Mouse (Mus musculus): ENCODE data around the gene Isyna1.

Gene Isyna1

GRCm38 (mm10) chr8:70593961-70594609, at the start of gene Isyna1:
TSS of gene Isyna1 (plus strand) at chr8:70594373.
- 3% methylated on average over 40 of the region's 40 CpGs for WGBS

- WGBS: 84% methylated on average over 4 of the region's 4 CpGs
Observed at GRCm38 (mm10) chr8:70546412-70546811, 47.8 kb upstream of the Isyna1 start.

- WGBS: 95% methylated on average over 6 of the region's 6 CpGs
Observed at GRCm38 (mm10) chr8:70547762-70548161, 46.4 kb upstream of the Isyna1 start.

GRCm38 (mm10) chr8:70549412-70550184, 44.6 kb upstream of the Isyna1 start:
- 92% methylated on average over 10 of the region's 10 CpGs for WGBS

DNA sequence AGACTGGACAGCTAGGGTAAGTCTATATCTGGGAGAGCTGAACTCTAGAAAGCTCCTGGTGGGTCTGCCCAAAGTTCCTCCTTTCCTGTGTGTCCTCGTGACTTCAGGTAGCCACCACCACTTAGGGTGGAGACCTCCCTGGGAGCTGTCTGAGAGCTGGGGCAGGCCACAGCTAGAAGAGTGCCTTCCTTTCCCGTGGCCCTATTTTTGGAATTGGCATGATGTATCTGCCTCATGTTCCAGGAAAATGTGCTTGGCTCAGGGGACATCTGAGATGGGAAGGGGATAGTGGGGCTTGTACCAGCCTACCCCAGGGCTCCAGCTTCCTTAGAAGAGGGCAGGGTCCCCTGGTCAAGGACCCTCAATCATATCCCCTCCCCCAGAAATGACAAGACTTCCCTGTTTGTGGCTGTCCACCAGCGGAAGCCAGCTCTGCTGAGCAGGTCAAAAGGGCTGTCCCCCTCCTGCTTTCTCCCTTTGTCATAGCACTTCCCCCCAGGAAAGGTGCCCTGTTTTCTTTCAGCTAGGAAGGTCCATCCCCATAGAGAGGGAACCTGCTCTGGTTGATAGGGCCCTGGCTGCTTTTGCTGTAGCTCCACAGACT, 42.5 kb upstream of the Isyna1 start:
- WGBS: 38% methylated on average over 3 of the region's 3 CpGs

GRCm38 (mm10) chr8:70552836-70553235, 41.3 kb upstream of the Isyna1 start:
- 17% methylated on average over 1 of the region's 1 CpGs for WGBS

DNA sequence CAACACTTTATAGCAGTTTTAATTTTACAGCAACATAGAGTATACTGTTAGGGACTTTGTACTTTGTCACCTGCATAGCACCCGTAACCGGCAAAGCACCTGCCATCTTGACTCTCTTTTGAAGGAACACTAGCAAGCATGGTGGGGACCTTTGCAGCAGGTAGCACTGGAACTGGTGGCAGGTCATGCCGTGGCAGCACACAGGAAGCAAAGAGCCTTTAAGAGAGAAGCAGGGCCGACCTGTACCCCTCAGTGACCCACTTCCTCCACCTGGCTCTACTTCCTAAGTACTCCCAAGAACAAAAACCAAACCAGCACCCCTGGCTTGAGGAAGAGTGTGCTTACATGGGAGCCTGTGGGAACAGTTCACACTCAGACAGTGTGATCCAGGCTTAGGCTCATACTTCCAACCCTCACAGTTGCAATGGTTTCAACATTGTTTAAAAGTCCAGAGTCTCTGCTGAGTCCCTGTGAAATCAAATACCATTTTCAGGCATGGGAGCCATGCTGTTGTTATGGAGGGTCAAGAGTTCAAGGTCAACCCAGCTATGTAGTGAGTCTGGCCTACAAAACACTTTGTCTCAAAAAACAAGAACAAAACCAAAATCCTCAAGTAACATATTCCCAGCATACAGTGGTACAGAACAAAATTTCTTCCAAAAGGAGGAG, 39.0 kb upstream of the Isyna1 start:
- WGBS: 94% methylated on average over 4 of the region's 4 CpGs

DNA sequence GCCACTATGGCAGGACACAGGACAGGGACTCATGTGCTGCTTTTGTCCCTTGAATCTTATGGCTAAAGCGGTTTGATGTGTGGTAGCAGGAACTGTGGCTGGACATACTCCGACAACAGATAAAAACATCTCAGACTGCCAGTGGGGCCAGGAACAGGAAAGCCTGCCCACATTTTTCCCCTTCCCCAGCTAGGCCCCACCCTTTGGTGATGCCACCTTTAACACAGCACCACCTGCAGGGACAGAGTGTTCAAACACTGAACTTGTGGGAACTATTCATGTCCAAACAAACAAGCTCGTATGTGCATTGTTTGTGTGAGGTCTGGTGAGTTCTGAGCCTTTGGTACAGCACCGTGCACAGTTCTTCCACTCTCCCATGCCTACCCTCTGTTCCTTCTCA, 35.8 kb upstream of the Isyna1 start:
- 53% methylated on average over 4 of the region's 4 CpGs for WGBS

DNA sequence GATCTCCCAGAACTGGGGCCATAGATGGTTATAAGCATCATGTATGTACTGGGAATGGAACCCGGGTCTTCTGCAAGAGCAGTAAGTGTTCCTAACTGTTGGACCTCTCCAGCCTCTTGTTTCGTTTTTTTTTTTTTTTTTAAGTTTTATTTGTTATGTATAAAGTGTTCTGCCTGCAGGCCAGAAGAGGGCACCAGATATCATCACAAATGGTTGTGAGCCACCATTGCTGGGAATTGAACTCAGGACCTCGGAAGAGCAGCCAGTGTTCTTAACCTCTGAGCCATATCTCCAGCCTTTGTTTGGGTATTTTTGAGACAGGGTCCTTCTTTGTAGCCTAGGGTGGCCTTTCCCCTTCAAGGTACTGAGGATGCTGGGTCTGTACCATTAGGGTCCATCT, 35.2 kb upstream of the Isyna1 start:
- 66% methylated on average over 3 of the region's 3 CpGs for WGBS

GRCm38 (mm10) chr8:70560096-70560495, 34.1 kb upstream of the Isyna1 start:
- 56% methylated on average over 2 of the region's 2 CpGs for WGBS

- 54% methylated on average over 3 of the region's 3 CpGs for WGBS
Observed at GRCm38 (mm10) chr8:70560564-70560963, 33.6 kb upstream of the Isyna1 start.

- 48% methylated on average over 4 of the region's 4 CpGs for WGBS
Observed at GRCm38 (mm10) chr8:70561357-70561756, 32.8 kb upstream of the Isyna1 start.

GRCm38 (mm10) chr8:70561809-70562535, 32.2 kb upstream of the Isyna1 start:
- WGBS: 72% methylated on average over 7 of the region's 7 CpGs

DNA sequence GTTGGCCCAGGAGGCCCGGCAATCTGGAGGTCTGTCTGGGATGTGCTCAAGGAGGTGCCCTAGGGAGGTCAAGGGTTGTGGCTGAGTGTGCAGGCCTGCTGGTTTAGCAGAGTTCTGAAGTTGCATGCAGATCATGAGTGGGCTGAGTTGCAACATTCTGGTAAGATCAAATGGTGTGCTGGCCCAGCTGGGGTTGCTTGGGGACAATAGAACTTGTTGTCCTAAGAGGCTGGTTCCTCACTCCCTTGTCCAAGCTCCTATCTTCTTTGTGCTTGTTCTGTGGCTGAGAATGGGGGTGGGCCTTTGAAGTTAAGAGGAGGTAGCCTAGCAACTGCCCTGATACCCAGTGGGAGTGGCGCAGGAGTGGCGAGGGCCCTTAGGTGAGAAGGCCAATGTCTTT, 31.4 kb upstream of the Isyna1 start:
- 83% methylated on average over 3 of the region's 3 CpGs for WGBS

DNA sequence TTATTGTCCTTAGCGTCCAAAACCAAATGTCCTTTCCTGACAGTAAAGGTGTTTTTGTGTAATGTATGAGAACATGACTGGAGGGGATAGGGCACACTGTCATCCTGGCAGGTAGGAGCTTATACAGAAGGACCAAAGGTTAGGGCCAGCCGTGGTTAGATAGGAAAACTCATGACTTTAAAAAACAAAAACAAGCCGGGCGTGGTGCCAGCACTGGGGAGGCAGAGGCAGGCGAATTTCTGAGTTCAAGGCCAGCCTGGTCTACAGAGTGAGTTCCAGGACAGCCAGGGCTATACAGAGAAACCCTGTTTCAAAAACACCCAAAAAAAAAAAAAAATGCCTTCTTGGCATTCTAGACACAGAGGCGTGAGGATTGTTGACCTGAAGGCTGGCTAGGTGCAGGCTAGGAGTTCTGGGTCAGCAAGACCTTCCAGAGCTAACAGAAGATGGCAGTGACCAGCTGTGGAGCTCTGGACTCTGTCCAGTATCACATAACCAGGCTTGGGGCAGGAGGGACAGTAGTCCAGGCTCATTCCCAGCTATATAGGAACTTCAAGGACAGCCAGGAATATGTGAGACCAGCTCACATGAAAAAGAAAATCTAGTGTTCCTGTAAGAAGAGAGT, 30.3 kb upstream of the Isyna1 start:
- WGBS: 86% methylated on average over 6 of the region's 6 CpGs

GRCm38 (mm10) chr8:70564696-70565235, 29.4 kb upstream of the Isyna1 start:
- 72% methylated on average over 3 of the region's 3 CpGs for WGBS

DNA sequence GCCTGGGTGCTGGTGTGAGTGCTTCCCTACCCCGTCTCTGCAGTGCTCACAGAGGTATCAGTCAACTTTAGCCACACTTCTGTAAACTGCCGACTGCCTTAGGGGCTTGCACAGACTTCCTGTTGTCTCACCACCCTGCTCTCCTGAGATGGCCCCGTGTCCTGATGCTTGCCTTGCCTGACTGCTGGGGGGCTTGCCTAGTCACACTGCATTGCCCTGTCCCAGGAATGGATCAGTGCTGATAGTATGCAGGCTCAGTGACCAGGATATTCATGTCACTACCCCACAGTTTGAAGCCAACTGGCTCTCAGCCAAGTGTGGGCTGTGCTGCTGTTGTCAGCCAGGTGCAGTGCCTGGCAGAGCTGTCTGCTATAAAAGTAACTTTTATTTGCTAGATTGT, 28.6 kb upstream of the Isyna1 start:
- WGBS: 62% methylated on average over 3 of the region's 3 CpGs

DNA sequence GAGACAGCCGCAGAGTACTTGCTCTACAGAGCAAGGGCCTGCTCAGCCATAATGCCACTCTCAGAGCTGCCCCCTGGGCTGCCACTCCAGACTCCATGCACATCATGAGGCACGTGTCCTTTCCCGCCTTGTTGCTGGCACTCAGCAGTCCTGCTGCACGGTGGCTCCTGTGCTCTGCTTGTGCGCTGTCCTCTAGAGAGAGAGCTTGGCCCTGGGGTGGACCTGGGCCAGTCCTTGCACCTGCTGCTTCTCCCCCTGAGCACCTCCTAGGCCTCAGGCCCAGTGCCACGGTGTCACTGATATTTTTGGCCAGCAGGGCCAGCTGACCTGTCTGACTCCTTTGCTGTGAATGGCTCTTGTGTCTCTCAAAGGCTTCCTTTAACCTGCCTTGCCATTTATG, 23.2 kb upstream of the Isyna1 start:
- WGBS: 68% methylated on average over 6 of the region's 6 CpGs

- WGBS: 47% methylated on average over 4 of the region's 4 CpGs
Observed at GRCm38 (mm10) chr8:70574915-70575314, 19.3 kb upstream of the Isyna1 start.

- WGBS: 93% methylated on average over 3 of the region's 3 CpGs
Observed at GRCm38 (mm10) chr8:70577207-70577606, 17.0 kb upstream of the Isyna1 start.
